Mouse (Mus musculus) embryonic facial prominence, embryonic 15.5 days (tissue): Measurements from ENCODE around the gene Serpina16. TPM values are rescaled to one million over a fixed set of nuclear protein-coding genes. Genes with fewer than 3 reads are reported as not detected.
"Not testable (repeated sequence)": the region's sequence is repeated elsewhere in the genome, so short reads cannot be mapped to it uniquely, and the experiment has no call there.

Experiments
- ATAC-seq: fragments of 200-750 bp; cut with Nextera tagmentation; 2 replicates; pipeline ENCODE4 v1.8.0; 2017; ENCODE audit warnings: low read depth, moderate TSS enrichment; ENCODE audit not compliant: insufficient number of reproducible peaks, low FRiP score, low TSS enrichment
- H3K27ac ChIP-seq: fragments of 300-500 bp; sonication (generic); replicated peaks from 2 replicates; pipeline ENCODE4 v1.5.1; 2015; ENCODE audit warnings: mild to moderate bottlenecking, inconsistent platforms
- H3K27me3 ChIP-seq: fragments of 300-500 bp; sonication (generic); 2 replicates; pipeline ENCODE4 v1.6.1; 2015; ENCODE audit warnings: inconsistent platforms
- H3K36me3 ChIP-seq: fragments of 300-500 bp; sonication (generic); 2 replicates; pipeline ENCODE4 v1.6.1; 2015; ENCODE audit warnings: mild to moderate bottlenecking, inconsistent platforms
- H3K4me1 ChIP-seq: fragments of 300-500 bp; sonication (generic); 2 replicates; pipeline ENCODE4 v1.6.1; 2015; ENCODE audit warnings: inconsistent platforms
- H3K4me2 ChIP-seq: fragments of 300-500 bp; sonication (generic); replicated peaks from 2 replicates; pipeline ENCODE4 v1.6.1; 2015; ENCODE audit warnings: mild to moderate bottlenecking, inconsistent platforms
- H3K4me3 ChIP-seq: fragments of 300-500 bp; sonication (generic); replicated peaks from 2 replicates; pipeline ENCODE4 v1.5.1; 2015; ENCODE audit warnings: mild to moderate bottlenecking, inconsistent platforms
- H3K9ac ChIP-seq: fragments of 300-500 bp; sonication (generic); 2 replicates; pipeline ENCODE4 v1.6.1; 2015; ENCODE audit warnings: inconsistent platforms
- H3K9me3 ChIP-seq: fragments of 300-500 bp; sonication (generic); replicated peaks from 2 replicates; pipeline ENCODE4 v1.6.1; 2016; ENCODE audit warnings: inconsistent platforms
- WGBS: fragments of 180-500 bp; shearing (Covaris S2); methylation state at CpG from one replicate; pipeline ENCODE4 v1.1.7; 2015; 5-methylcytosine and 5-hydroxymethylcytosine counted together
- polyA plus RNA-seq: library from polyadenylated mRNA; unstranded; fragments of >200 nt; fragmentation: Nextera tagmentation; extraction: Ambion mirVana; gene quantifications from 2 replicates; pipeline ENCODE4 v1.2.1, GENCODE M21; 2015

The Serpina16 gene
- polyA plus RNA-seq, 1 experiment from 2014 or later, result not detected

- ATAC-seq, result no peak
- Histone ChIP-seq H3K4me2 (no peak overlapping the region), H3K9ac (no peak overlapping the region), H3K27me3 (no peaks in the 10 kb centered on the region), H3K36me3 (no peaks in the 10 kb centered on the region), H3K27ac (no peak overlapping the region), H3K9me3 (no peaks in the 10 kb centered on the region), H3K4me1 (no peaks in the 10 kb centered on the region), H3K4me3 (no peak overlapping the region)
- WGBS, result 81% methylated on average over 2 of the region's 2 CpGs
These were observed 5.8 kb upstream of the Serpina16 start for GRCm38 (mm10) chr12:103681739-103682138.

- H3K4me1 ChIP-seq, result no peaks in the 10 kb centered on the region
- ATAC-seq, result no peak
- no peaks in the 10 kb centered on the region for H3K9me3 ChIP-seq
- no peak overlapping the region for H3K9ac ChIP-seq
- 73% methylated on average over 2 of the region's 2 CpGs for WGBS
- H3K27ac ChIP-seq, result no peak overlapping the region
- H3K27me3 ChIP-seq, result no peaks in the 10 kb centered on the region
- no peaks in the 10 kb centered on the region for H3K36me3 ChIP-seq
- no peak overlapping the region for H3K4me3 ChIP-seq
- H3K4me2 ChIP-seq, result no peak overlapping the region
These were observed 5.2 kb upstream of the Serpina16 start for GRCm38 (mm10) chr12:103681169-103681568.

DNA sequence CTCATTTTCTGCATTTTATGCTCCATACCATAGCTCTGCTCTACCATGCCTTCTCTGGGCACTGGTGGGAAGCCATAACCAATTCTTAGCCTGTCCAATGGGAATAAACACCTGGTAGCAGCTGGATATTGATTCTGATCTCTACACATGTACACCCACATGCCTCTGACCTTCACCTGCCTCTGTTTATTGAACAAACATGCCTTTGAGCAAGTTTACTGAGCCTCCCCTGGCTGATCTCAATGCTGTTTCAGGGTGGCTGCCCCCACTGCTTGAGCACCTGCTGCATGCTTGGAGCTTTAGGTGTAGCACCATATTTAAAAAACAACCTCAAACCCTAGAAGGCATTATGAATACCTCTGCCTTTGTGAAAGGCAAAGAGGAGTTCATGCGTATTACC is 3.9 kb upstream of the Serpina16 start:
- H3K9me3 ChIP-seq, H3K36me3 ChIP-seq, H3K4me3 ChIP-seq, H3K4me2 ChIP-seq, ATAC-seq, H3K4me1 ChIP-seq, H3K27me3 ChIP-seq, H3K27ac ChIP-seq, H3K9ac ChIP-seq: not testable (repeated sequence)
- WGBS, result 100% methylated on average over 1 of the region's 1 CpGs

DNA sequence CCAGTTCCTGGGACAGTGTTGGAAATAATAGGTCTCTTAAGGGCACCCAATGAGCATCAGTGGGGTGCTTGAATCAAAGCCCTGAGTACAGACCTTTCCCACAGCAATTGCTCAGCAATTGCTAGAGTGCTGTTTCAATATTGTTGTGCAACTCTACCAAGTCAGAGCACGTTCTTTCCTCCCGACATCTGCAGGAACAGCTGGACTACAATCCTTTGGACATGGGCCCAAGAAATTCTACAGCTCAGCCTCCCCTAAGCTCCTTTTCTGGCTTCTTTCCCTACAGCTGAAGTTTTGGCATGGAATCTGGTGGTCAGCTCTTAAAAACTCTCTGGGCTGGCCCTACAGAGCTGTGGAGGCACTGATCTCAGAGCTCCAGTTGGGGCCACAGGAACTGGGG is 2.8 kb downstream of the Serpina16 start:
- Histone ChIP-seq H3K4me1 (0 out of 2 replicates have a peak, but pooled peaks cover 7% of the 10 kb centered on the region), H3K4me2 (no peak overlapping the region), H3K9ac (no peak overlapping the region), H3K27me3 (no peaks in the 10 kb centered on the region), H3K4me3 (no peak overlapping the region), H3K9me3 (no peaks in the 10 kb centered on the region), H3K27ac (no peak overlapping the region), H3K36me3 (no peaks in the 10 kb centered on the region)
- ATAC-seq, result no peak
- WGBS, result 40% methylated on average over 2 of the region's 2 CpGs

GRCm38 (mm10) chr12:103671483-103671882 is 4.5 kb downstream of the Serpina16 start:
- Histone ChIP-seq H3K9ac (no peak overlapping the region), H3K4me2 (no peak overlapping the region), H3K27ac (no peak overlapping the region), H3K36me3 (no peaks in the 10 kb centered on the region), H3K4me1 (0 out of 2 replicates have a peak, but pooled peaks cover 7% of the 10 kb centered on the region), H3K9me3 (no peaks in the 10 kb centered on the region), H3K27me3 (no peaks in the 10 kb centered on the region), H3K4me3 (no peak overlapping the region)
- ATAC-seq, result no peak
- WGBS, result 81% methylated on average over 3 of the region's 3 CpGs

DNA sequence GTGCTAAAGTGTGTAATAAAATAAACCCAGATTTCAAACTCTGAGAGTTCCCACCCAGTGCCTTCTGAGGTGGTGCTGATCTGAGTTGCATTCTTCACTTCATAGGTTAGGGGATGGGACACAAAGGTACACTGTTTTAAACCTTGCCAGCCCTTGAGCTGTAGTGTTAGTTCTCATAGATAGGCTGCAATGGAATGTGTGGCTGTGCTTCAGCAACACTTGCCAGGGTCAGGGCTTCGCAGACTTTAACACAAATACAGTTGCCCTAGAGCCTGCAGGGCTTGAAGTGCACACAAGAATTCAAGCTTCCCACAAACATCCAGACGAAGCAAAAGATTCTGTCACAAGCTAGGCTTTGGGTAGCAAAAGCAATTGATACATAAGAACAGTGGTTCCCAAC is 5.0 kb downstream of the Serpina16 start:
- Histone ChIP-seq H3K4me3 (no peak overlapping the region), H3K9ac (no peak overlapping the region), H3K27me3 (no peaks in the 10 kb centered on the region), H3K36me3 (no peaks in the 10 kb centered on the region), H3K27ac (no peak overlapping the region; the same call in 1 of the 2 replicates), H3K9me3 (no peaks in the 10 kb centered on the region), H3K4me1 (0 out of 2 replicates have a peak, but pooled peaks cover 7% of the 10 kb centered on the region), H3K4me2 (no peak overlapping the region)
- no peak for ATAC-seq
- 45% methylated on average over 2 of the region's 2 CpGs for WGBS

- Histone ChIP-seq H3K27me3 (no peaks in the 10 kb centered on the region), H3K9ac (no peak overlapping the region), H3K27ac (0 out of 2 replicates have a peak overlapping the region, but pooled peaks have one; percentile 28), H3K4me2 (no peak overlapping the region), H3K4me3 (no peak overlapping the region), H3K36me3 (no peaks in the 10 kb centered on the region), H3K4me1 (0 out of 2 replicates have a peak, but pooled peaks cover 7% of the 10 kb centered on the region), H3K9me3 (no peaks in the 10 kb centered on the region)
- 45% methylated on average over 5 of the region's 5 CpGs for WGBS
- no peak for ATAC-seq
These were observed 5.6 kb downstream of the Serpina16 start for GRCm38 (mm10) chr12:103670344-103670743.

DNA sequence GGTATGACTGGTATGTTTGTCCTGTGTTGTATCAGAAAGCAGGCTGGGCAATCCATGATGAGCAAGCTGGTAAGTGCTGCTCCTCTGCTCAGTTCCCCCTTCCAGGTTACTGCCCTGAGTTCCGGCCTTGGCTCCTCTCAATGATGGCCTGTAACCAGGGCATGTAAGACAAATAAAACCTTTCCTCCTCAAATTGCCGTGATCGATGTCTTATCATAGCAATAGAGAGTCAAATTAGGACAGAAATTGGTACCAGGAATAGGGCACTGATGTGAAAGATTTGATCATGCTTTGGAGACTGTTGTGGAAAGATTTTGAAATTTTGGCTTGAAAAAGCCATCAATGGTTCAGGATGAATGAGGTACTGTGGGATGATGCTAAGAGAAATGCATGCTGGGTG is 10.7 kb downstream of the Serpina16 start:
- Histone ChIP-seq H3K4me1 (0 out of 2 replicates have a peak, but pooled peaks cover 6% of the 10 kb centered on the region), H3K27ac (no peak overlapping the region), H3K4me3 (no peak overlapping the region), H3K9ac (no peak overlapping the region), H3K9me3 (no peaks in the 10 kb centered on the region), H3K27me3 (no peaks in the 10 kb centered on the region), H3K4me2 (no peak overlapping the region), H3K36me3 (no peaks in the 10 kb centered on the region)
- ATAC-seq, result no peak
- 86% methylated on average over 3 of the region's 3 CpGs for WGBS

DNA sequence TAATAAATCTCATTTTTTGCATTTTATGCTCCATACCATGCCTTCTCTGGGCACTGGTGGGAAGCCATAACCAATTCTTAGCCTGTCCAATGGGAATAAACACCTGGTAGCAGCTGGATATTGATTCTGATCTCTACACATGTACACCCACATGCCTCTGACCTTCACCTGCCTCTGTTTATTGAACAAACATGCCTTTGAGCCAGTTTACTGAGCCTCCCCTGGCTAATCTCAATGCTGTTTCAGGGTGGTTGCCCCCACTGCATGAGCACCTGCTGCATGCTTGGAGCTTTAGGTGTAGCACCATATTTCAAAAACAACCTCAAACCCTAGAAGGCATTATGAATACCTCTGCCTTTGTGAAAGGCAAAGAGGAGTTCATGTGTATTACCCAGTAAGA is 13.9 kb downstream of the Serpina16 start:
- not testable (repeated sequence) for H3K36me3 ChIP-seq, H3K27ac ChIP-seq, H3K4me1 ChIP-seq, H3K4me3 ChIP-seq, ATAC-seq, H3K27me3 ChIP-seq, H3K9me3 ChIP-seq, H3K4me2 ChIP-seq, H3K9ac ChIP-seq

- no peak overlapping the region for H3K4me2 ChIP-seq
- ATAC-seq, result no peak
- H3K36me3 ChIP-seq, result no peaks in the 10 kb centered on the region
- H3K4me3 ChIP-seq, result no peak overlapping the region
- no peak overlapping the region for H3K9ac ChIP-seq
- 72% methylated on average over 5 of the region's 5 CpGs for WGBS
- H3K27me3 ChIP-seq, result no peaks in the 10 kb centered on the region
- no peaks in the 10 kb centered on the region for H3K4me1 ChIP-seq
- H3K27ac ChIP-seq, result no peak overlapping the region
- H3K9me3 ChIP-seq, result no peaks in the 10 kb centered on the region
These were observed 15.9 kb downstream of the Serpina16 start for GRCm38 (mm10) chr12:103660076-103660475.

DNA sequence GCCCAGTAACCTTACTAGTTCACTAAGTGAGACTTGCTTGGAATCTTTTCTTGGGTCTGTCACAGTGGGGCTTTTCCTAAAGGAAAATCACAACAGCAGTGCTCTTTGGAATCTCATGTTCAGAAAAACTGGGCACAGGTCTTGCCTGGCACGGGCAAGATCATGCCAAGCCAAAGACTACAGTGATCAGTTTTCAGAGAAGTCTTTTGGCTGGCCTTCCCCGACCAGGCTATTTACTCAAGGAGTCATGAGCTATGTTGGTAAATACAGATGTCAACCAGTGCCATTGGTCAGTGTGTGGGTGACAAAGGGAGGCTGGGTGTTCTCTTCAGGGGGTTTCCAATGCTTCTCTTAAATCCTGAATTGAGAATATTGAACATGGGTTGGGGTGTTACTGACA is 16.8 kb downstream of the Serpina16 start:
- Histone ChIP-seq H3K4me3 (no peak overlapping the region), H3K4me1 (no peaks in the 10 kb centered on the region), H3K27ac (no peak overlapping the region), H3K9me3 (no peaks in the 10 kb centered on the region), H3K9ac (no peak overlapping the region), H3K4me2 (no peak overlapping the region), H3K36me3 (no peaks in the 10 kb centered on the region), H3K27me3 (no peaks in the 10 kb centered on the region)
- 73% methylated on average over 2 of the region's 2 CpGs for WGBS
- ATAC-seq, result no peak

GRCm38 (mm10) chr12:103657991-103658390 is 17.9 kb downstream of the Serpina16 start:
- H3K4me2 ChIP-seq, result no peak overlapping the region
- no peak overlapping the region for H3K4me3 ChIP-seq
- no peak overlapping the region for H3K27ac ChIP-seq
- no peak for ATAC-seq
- H3K9me3 ChIP-seq, result no peaks in the 10 kb centered on the region
- no peaks in the 10 kb centered on the region for H3K27me3 ChIP-seq
- H3K9ac ChIP-seq, result no peak overlapping the region
- 74% methylated on average over 10 of the region's 10 CpGs for WGBS
- no peaks in the 10 kb centered on the region for H3K36me3 ChIP-seq
- no peaks in the 10 kb centered on the region for H3K4me1 ChIP-seq
